Mouse (Mus musculus): ENCODE data around the gene Ap2s1. TPM values are rescaled to one million over a fixed set of nuclear protein-coding genes. Genes with fewer than 3 reads are reported as not detected.

Ap2s1 gene
- polyA plus RNA-seq, 1 experiment from 2014 or later, result 458 TPM

DNA sequence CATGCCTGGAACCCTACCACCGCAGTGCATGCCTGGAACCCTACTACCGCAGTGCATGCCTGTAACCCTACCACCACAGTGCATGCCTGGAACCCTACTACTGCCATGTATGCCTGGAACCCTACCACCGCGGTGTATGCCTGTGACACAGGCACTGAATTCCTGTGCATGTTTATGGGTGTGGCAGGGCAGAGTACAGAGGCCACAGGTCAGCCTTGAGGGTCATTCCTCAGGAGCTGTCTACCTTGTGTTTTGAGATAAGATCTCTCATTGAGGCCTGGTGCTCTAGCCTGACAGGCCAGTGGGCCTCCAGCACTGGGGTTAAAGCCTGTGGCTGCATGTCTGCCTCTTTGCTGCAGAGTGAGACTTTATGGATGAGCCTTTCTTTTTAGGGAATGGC lies 7.2 kb downstream of the Ap2s1 start:
- Histone ChIP-seq H3K27ac (ENCODE audit: low read depth, low read length) (no peak overlapping the region), H3K4me3 (ENCODE audit: low read depth, low read length) (no peak overlapping the region), H3K9ac (replicated peaks; ENCODE audit: low read depth, low read length) (no peak overlapping the region), H3K4me1 (ENCODE audit: control insufficient read depth, insufficient read depth, low read length) (no peaks in the 10 kb centered on the region), H3K36me3 (ENCODE audit: control insufficient read depth, insufficient read depth, low read length) (peaks cover 37% of the 10 kb centered on the region), H3K27me3 (ENCODE audit: control insufficient read depth, insufficient read depth, low read length) (no peaks in the 10 kb centered on the region), H3K9me3 (ENCODE audit: control insufficient read depth, low read length) (no peaks in the 10 kb centered on the region), H3K4me2 (ENCODE audit: low read depth, low read length) (no peak overlapping the region)
- ATAC-seq (ENCODE audit: low read depth), result no peak
- WGBS, result 95% methylated on average over 4 of the region's 4 CpGs

DNA sequence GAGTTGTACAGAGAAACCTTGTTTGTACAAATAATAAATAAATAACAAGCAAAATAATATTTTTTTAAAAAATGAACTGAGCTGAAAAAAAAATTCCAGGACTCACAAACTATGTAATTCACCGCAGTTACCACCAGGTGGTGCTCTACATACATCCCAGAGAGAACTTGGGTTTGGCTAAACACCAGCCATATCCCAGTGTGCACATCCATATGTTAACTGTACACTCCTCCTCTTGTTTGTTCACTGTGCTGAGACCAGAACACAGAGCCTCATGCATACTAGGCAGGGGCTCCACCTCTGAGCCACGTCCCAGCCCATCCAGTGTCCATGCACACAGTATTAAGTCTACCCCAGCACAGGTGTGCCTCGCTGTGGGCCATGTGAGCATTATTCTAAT lies 7.9 kb downstream of the Ap2s1 start:
- Histone ChIP-seq H3K4me2 (ENCODE audit: low read depth, low read length) (no peak overlapping the region), H3K4me3 (ENCODE audit: low read depth, low read length) (no peak overlapping the region), H3K27ac (ENCODE audit: low read depth, low read length) (no peak overlapping the region), H3K27me3 (ENCODE audit: control insufficient read depth, insufficient read depth, low read length) (no peaks in the 10 kb centered on the region), H3K4me1 (ENCODE audit: control insufficient read depth, insufficient read depth, low read length) (no peaks in the 10 kb centered on the region), H3K9me3 (ENCODE audit: control insufficient read depth, low read length) (no peaks in the 10 kb centered on the region), H3K36me3 (ENCODE audit: control insufficient read depth, insufficient read depth, low read length) (peaks cover 37% of the 10 kb centered on the region), H3K9ac (replicated peaks; ENCODE audit: low read depth, low read length) (no peak overlapping the region)
- ATAC-seq (ENCODE audit: low read depth), result 0 out of 2 replicates have a peak, but pooled peaks have one; percentile 66
- 61% methylated on average over 3 of the region's 3 CpGs for WGBS

GRCm38 (mm10) chr7:16747656-16748055 lies 9.4 kb downstream of the Ap2s1 start:
- ATAC-seq (ENCODE audit: low read depth), result no peak
- Histone ChIP-seq H3K4me1 (ENCODE audit: control insufficient read depth, insufficient read depth, low read length) (no peaks in the 10 kb centered on the region), H3K27me3 (ENCODE audit: control insufficient read depth, insufficient read depth, low read length) (no peaks in the 10 kb centered on the region), H3K27ac (ENCODE audit: low read depth, low read length) (no peak overlapping the region), H3K9ac (replicated peaks; ENCODE audit: low read depth, low read length) (no peak overlapping the region), H3K4me3 (ENCODE audit: low read depth, low read length) (no peak overlapping the region), H3K4me2 (ENCODE audit: low read depth, low read length) (no peak overlapping the region), H3K36me3 (ENCODE audit: control insufficient read depth, insufficient read depth, low read length) (peaks cover 37% of the 10 kb centered on the region), H3K9me3 (ENCODE audit: control insufficient read depth, low read length) (no peaks in the 10 kb centered on the region)
- 91% methylated on average over 6 of the region's 6 CpGs for WGBS

- H3K9ac ChIP-seq (replicated peaks; ENCODE audit: low read depth, low read length), result no peak overlapping the region
- H3K4me1 ChIP-seq (ENCODE audit: control insufficient read depth, insufficient read depth, low read length), result no peaks in the 10 kb centered on the region
- H3K4me2 ChIP-seq (ENCODE audit: low read depth, low read length), result no peak overlapping the region
- H3K36me3 ChIP-seq (ENCODE audit: control insufficient read depth, insufficient read depth, low read length), result peaks cover 21% of the 10 kb centered on the region
- H3K4me3 ChIP-seq (ENCODE audit: low read depth, low read length), result no peak overlapping the region
- 87% methylated on average over 12 of the region's 12 CpGs for WGBS
- no peak for ATAC-seq (ENCODE audit: low read depth)
- H3K9me3 ChIP-seq (ENCODE audit: control insufficient read depth, low read length), result no peaks in the 10 kb centered on the region
- no peaks in the 10 kb centered on the region for H3K27me3 ChIP-seq (ENCODE audit: control insufficient read depth, insufficient read depth, low read length)
- H3K27ac ChIP-seq (ENCODE audit: low read depth, low read length), result no peak overlapping the region
These were observed 13.8 kb downstream of the Ap2s1 start for GRCm38 (mm10) chr7:16752016-16752415.

GRCm38 (mm10) chr7:16755362-16756017 lies 17.3 kb downstream of the Ap2s1 start:
- Histone ChIP-seq H3K4me2 (ENCODE audit: low read depth, low read length) (no peak overlapping the region), H3K9me3 (ENCODE audit: control insufficient read depth, low read length) (no peaks in the 10 kb centered on the region), H3K27me3 (ENCODE audit: control insufficient read depth, insufficient read depth, low read length) (no peaks in the 10 kb centered on the region), H3K36me3 (ENCODE audit: control insufficient read depth, insufficient read depth, low read length) (no peaks in the 10 kb centered on the region; the same call in 1 of the 2 replicates), H3K4me3 (ENCODE audit: low read depth, low read length) (no peak overlapping the region), H3K9ac (replicated peaks; ENCODE audit: low read depth, low read length) (no peak overlapping the region), H3K4me1 (ENCODE audit: control insufficient read depth, insufficient read depth, low read length) (no peaks in the 10 kb centered on the region), H3K27ac (ENCODE audit: low read depth, low read length) (no peak overlapping the region)
- ATAC-seq (ENCODE audit: low read depth), result no peak
- WGBS, result 77% methylated on average over 17 of the region's 17 CpGs

- no peak overlapping the region for H3K9ac ChIP-seq (replicated peaks; ENCODE audit: low read depth, low read length)
- whole genome bisulfite sequencing, result 48% methylated on average over 10 of the region's 11 CpGs
- H3K4me3 ChIP-seq (ENCODE audit: low read depth, low read length), result no peak overlapping the region
- no peaks in the 10 kb centered on the region for H3K36me3 ChIP-seq (ENCODE audit: control insufficient read depth, insufficient read depth, low read length)
- no peak overlapping the region for H3K4me2 ChIP-seq (ENCODE audit: low read depth, low read length)
- ATAC-seq (ENCODE audit: low read depth), result peak; percentile 92
- no peaks in the 10 kb centered on the region for H3K27me3 ChIP-seq (ENCODE audit: control insufficient read depth, insufficient read depth, low read length)
- no peak overlapping the region for H3K27ac ChIP-seq (ENCODE audit: low read depth, low read length)
- H3K9me3 ChIP-seq (ENCODE audit: control insufficient read depth, low read length), result no peaks in the 10 kb centered on the region
- no peaks in the 10 kb centered on the region for H3K4me1 ChIP-seq (ENCODE audit: control insufficient read depth, insufficient read depth, low read length)
These were observed 20.8 kb downstream of the Ap2s1 start for GRCm38 (mm10) chr7:16758872-16759574.

GRCm38 (mm10) chr7:16760292-16760691 lies 22.1 kb downstream of the Ap2s1 start:
- no peak for ATAC-seq (ENCODE audit: low read depth)
- no peaks in the 10 kb centered on the region for H3K9me3 ChIP-seq (ENCODE audit: control insufficient read depth, low read length)
- no peak overlapping the region for H3K4me2 ChIP-seq (ENCODE audit: low read depth, low read length)
- WGBS, result 36% methylated on average over 8 of the region's 8 CpGs
- no peak overlapping the region for H3K27ac ChIP-seq (ENCODE audit: low read depth, low read length)
- no peaks in the 10 kb centered on the region for H3K4me1 ChIP-seq (ENCODE audit: control insufficient read depth, insufficient read depth, low read length)
- H3K27me3 ChIP-seq (ENCODE audit: control insufficient read depth, insufficient read depth, low read length), result no peaks in the 10 kb centered on the region
- H3K4me3 ChIP-seq (ENCODE audit: low read depth, low read length), result no peak overlapping the region
- H3K9ac ChIP-seq (replicated peaks; ENCODE audit: low read depth, low read length), result no peak overlapping the region
- no peaks in the 10 kb centered on the region for H3K36me3 ChIP-seq (ENCODE audit: control insufficient read depth, insufficient read depth, low read length)

DNA sequence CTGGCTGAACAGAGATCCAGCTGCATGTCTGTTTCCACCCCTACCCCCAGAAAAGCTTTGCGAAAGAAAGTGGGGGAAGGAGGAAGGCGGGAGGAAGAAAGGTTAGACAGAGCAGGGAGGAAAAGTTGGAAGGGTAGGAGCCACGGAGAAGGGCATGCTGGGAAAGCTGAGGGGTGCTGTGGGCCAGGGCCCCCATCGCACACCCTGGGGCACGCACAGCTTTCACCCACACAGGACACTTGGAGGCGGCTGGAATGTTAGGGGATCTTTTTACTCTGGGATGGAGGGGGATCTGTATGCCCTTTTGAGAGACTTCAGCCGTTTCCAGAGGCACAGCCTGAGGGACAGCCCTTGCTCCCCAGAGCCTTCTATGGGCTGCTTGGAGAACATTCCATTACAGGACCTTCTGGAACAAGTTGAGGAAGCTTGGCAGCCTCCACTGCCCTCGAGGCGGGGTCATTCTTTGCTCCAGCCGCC lies 22.8 kb downstream of the Ap2s1 start:
- Histone ChIP-seq H3K9ac (replicated peaks; ENCODE audit: low read depth, low read length) (no peak overlapping the region), H3K4me2 (ENCODE audit: low read depth, low read length) (no peak overlapping the region), H3K4me1 (ENCODE audit: control insufficient read depth, insufficient read depth, low read length) (no peaks in the 10 kb centered on the region), H3K36me3 (ENCODE audit: control insufficient read depth, insufficient read depth, low read length) (no peaks in the 10 kb centered on the region), H3K4me3 (ENCODE audit: low read depth, low read length) (no peak overlapping the region), H3K27me3 (ENCODE audit: control insufficient read depth, insufficient read depth, low read length) (no peaks in the 10 kb centered on the region), H3K9me3 (ENCODE audit: control insufficient read depth, low read length) (no peaks in the 10 kb centered on the region), H3K27ac (ENCODE audit: low read depth, low read length) (no peak overlapping the region)
- 57% methylated on average over 10 of the region's 10 CpGs for WGBS
- no peak for ATAC-seq (ENCODE audit: low read depth)

GRCm38 (mm10) chr7:16761630-16762029 lies 23.4 kb downstream of the Ap2s1 start:
- no peak for ATAC-seq (ENCODE audit: low read depth)
- Histone ChIP-seq H3K4me1 (ENCODE audit: control insufficient read depth, insufficient read depth, low read length) (no peaks in the 10 kb centered on the region), H3K9ac (replicated peaks; ENCODE audit: low read depth, low read length) (no peak overlapping the region), H3K4me3 (ENCODE audit: low read depth, low read length) (no peak overlapping the region), H3K27me3 (ENCODE audit: control insufficient read depth, insufficient read depth, low read length) (no peaks in the 10 kb centered on the region), H3K9me3 (ENCODE audit: control insufficient read depth, low read length) (no peaks in the 10 kb centered on the region), H3K4me2 (ENCODE audit: low read depth, low read length) (no peak overlapping the region), H3K27ac (ENCODE audit: low read depth, low read length) (no peak overlapping the region), H3K36me3 (ENCODE audit: control insufficient read depth, insufficient read depth, low read length) (no peaks in the 10 kb centered on the region)
- WGBS, result 61% methylated on average over 5 of the region's 5 CpGs

Data from neural tube, embryonic 14.5 days (tissue).